ENCODE assay signal across 8 mouse cellular contexts in the genomic region with DNA sequence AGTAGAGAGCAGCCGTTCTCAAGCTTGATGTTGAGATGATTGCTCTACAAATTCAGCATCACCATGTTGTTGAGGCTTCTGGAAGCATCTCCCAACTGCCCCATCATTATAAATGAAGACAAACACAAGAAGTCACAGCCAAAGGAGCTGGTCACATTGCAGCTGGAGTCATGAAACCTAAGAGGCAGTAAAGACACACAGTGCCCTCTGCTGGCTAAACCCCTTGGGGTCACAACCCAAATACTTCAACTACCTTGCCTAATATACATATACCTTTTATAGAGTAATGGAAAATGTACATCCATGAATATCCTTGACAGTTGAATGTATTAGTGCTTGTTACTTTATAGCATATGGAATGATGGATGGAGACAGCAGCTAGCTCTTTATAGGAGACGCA.
A peak's percentile ranks its signal among the peaks of the same experiment; 100 is the strongest.
DNase-seq lines count a peak whose midpoint lies in the region; ATAC-seq lines count a peak whose summit lies in the region.

No protein-coding gene starts in this region.

- peak; percentile 86 for ATAC-seq in inflammation-experienced regulatory T-cells, adult 6 months
- ATAC-seq in neutrophil, adult 5-6 weeks (ENCODE audit: extremely low read depth, insufficient number of reproducible peaks, low FRiP score, poor library complexity, severe bottlenecking): peak; percentile 90
- no peak for ATAC-seq in forebrain, embryonic 16.5 days

- no peak overlapping the region for H3K4me3 ChIP-seq in forebrain, embryonic 16.5 days (replicated peaks; ENCODE audit: low read length)

- WGBS in forebrain, embryonic 16.5 days: 92% methylated on average over 2 of the region's 2 CpGs

- no peak overlapping the region for H3K4me2 ChIP-seq in forebrain, embryonic 16.5 days (ENCODE audit: low read length)

- no peaks in the 10 kb centered on the region for H3K36me3 ChIP-seq in forebrain, embryonic 16.5 days (ENCODE audit: control insufficient read depth, insufficient read depth)

- no peaks in the 10 kb centered on the region for H3K27me3 ChIP-seq in forebrain, embryonic 16.5 days (replicated peaks; ENCODE audit: control insufficient read depth, insufficient read depth, low read length)

- DNase-seq in heart, adult 18-20 months: peak; percentile 9 to 35
- DNase-seq in heart, adult 9 months (ENCODE audit: low spot score in 2 of 2): no peak
- peak; percentile 60 for DNase-seq in 3T3-L1 (ENCODE audit: low read depth, low spot score)
- DNase-seq in adipocyte (ENCODE audit: low spot score): peak; percentile 29
- no peak for DNase-seq in gastrocnemius, postnatal 36 days

- intact Hi-C loops in gastrocnemius, postnatal 36 days (cut with DNase I): no loop called here

- H3K27ac ChIP-seq in forebrain, embryonic 16.5 days (ENCODE audit: low read length): no peak overlapping the region

- no peak overlapping the region for H3K9ac ChIP-seq in forebrain, embryonic 16.5 days (replicated peaks; ENCODE audit: low read depth, low read length)

- no peaks in the 10 kb centered on the region for H3K4me1 ChIP-seq in forebrain, embryonic 16.5 days (replicated peaks; ENCODE audit: control insufficient read depth, insufficient read depth, low read length)

- H3K9me3 ChIP-seq in forebrain, embryonic 16.5 days (ENCODE audit: control insufficient read depth, low read length): no peaks in the 10 kb centered on the region

Comparison
In these comparisons a context has a peak if more than half of its experiments do, and no peak if none do; other contexts are left out.
1. DNase-seq: peak in heart, adult 18-20 months (2 of 2), 3T3-L1 (single experiment) and adipocyte (single experiment); none in heart, adult 9 months (0 of 2) and gastrocnemius, postnatal 36 days (0 of 2).